Mouse (Mus musculus) heart, adult 9 months (tissue): ENCODE measurements at regions not wholly inside any gene's neighbourhood (a gene's known extent, or its start where the extent isn't known, plus 50 kb on each side); places are given as distances from the start of the nearest gene placed in this dataset.
A peak's percentile ranks its signal among the peaks of the same experiment; 100 is the strongest.

ENCODE experiments used
- DNase-seq, 2 experiments: peaks; one replicate each; pipeline ENCODE4 v3.0.0; 2022; ENCODE audit warnings: low spot score in 2 of 2

DNA sequence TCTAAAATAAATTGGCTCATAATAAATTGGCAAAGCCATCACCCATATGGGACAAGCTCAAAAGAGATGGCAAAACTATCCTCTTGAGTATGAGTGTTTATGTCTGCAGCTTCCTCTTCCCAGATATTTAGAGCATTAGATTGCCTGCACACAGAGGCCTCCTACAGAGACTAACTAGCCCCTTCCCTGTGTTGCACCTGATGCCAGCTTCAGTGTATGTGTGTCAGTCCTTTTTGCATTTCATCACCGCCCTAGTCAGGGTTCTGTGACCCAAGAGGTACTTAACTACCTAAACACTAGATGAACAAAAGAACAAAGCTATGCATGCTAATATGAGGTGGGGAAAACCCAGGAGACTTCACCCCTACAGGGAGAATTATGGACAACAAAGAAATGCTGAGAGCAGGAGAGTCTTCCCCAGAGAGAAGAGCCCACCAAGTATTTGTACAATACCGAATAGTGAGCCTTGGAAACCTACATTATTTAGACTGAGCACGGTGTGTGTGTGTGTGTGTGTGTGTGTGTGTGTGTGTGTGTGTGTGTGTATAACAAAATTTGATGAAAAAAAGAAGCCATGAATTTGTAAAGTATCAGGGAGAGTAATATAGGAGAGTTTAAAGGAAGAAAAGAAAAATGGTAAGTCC lies 62.5 kb downstream of the Speer2 start:
- DNase-seq, result no peak

DNA sequence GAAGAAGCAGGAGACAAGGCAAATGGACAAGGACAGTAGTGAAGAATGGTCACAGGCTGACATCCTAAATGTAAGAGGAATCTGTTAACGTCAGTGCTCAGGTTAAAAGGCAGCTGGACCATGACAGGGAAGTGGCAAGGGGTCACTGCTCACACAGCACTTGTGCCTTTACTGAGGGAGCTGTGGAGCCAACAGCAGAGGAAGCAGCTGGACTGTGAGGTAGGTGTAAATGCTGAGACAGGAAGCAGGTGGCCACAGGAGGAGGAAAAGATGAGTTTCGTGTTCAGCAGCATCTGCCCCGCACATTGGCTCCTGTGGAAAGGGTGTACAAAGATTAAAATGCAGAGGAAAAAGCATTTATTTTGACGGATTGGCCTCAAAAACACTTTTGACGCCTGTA lies 67.2 kb downstream of the Speer2 start:
- DNase-seq, result peak in 1 of 2 experiments; percentile 0

DNA sequence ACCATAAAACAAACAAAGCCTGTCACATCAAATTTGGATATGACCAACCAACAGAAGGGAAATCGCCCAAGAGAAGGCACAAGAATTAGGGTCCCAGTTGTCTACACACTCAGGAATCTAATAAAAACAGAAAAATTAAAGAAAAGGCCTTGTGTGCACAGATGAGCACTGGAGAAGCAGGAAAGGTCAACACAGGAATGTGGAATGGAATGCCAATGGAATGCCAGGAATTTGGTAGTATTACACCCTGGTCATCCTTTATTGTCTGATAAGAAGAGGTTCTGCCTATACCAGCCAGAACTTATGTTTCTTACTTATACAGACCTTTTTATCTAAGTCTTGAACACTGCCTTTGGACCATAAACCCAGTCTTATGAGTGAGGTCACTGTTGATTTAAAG lies 72.9 kb downstream of the Speer2 start:
- no peak for DNase-seq

DNA sequence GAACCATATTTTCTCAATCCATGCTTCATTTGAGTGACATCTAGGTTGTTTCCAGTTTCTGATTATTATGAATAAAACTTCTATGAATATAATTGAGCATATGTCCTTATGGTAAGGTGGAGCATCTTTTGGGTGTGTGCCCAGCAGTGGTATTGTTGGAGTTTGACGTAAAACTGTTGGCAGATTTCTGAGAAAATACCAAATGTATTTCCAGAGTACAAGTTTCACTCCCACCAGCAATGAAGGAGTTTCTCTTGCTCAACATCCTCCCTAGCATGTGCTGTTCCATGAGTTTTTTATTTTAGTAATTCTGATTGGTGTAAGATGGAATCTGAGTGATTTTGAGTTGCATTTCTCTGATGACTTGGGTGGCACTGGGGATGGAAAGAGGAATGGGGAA lies 92.8 kb downstream of the Speer2 start:
- no peak for DNase-seq
